Mouse (Mus musculus) Patski (cell line): Measurements from ENCODE around the gene Parp8. TPM values are rescaled to one million over a fixed set of nuclear protein-coding genes. Genes with fewer than 3 reads are reported as not detected.
"Not testable (repeated sequence)": the region's sequence is repeated elsewhere in the genome, so short reads cannot be mapped to it uniquely, and the experiment has no call there.

Experiments used
- ATAC-seq: fragments of 100-300 bp; one replicate; pipeline ENCODE4 v1.8.0; 2021
- CTCF ChIA-PET: fragments of 350-600 bp; sonication (Branson Sonifier 250); formaldehyde crosslinking; loops from one replicate; lab custom pipeline; 2022; ENCODE audit warnings: inconsistent platforms; lab: Charles Lee
- POLR2A ChIA-PET: fragments of 350-600 bp; sonication (Branson Sonifier 250); formaldehyde crosslinking; loops from one replicate; lab custom pipeline; 2022; ENCODE audit warnings: antibody characterized with exemption, inconsistent platforms; lab: Charles Lee
- DNase-seq: peaks from one replicate; pipeline ENCODE4 v3.0.0-alpha.2; 2011; ENCODE audit warnings: low read depth, low spot score
- H3K27me3 ChIP-seq: fragments of 371-371 bp; one replicate; pipeline ENCODE4 v1.5.1; 2021
- CTCF ChIP-seq: fragments of 100-300 bp; IDR thresholded peaks from one replicate; pipeline ENCODE4 v1.5.1; 2021
- in situ Hi-C: fragments of 300-500 bp; cut with MboI; formaldehyde crosslinking; loops from 3 replicates; pipeline ENCODE4 v1.11.1; 2018; ENCODE audit warnings: low pct_unique_long_range_greater_than_20kb, mixed read lengths
- polyA plus RNA-seq: library from polyadenylated mRNA; unstranded; gene quantifications from one replicate; pipeline ENCODE4 v1.2.3, GENCODE M21; 2021

Parp8 gene
- polyA plus RNA-seq, 1 experiment from 2014 or later, result 42.8 TPM

DNA sequence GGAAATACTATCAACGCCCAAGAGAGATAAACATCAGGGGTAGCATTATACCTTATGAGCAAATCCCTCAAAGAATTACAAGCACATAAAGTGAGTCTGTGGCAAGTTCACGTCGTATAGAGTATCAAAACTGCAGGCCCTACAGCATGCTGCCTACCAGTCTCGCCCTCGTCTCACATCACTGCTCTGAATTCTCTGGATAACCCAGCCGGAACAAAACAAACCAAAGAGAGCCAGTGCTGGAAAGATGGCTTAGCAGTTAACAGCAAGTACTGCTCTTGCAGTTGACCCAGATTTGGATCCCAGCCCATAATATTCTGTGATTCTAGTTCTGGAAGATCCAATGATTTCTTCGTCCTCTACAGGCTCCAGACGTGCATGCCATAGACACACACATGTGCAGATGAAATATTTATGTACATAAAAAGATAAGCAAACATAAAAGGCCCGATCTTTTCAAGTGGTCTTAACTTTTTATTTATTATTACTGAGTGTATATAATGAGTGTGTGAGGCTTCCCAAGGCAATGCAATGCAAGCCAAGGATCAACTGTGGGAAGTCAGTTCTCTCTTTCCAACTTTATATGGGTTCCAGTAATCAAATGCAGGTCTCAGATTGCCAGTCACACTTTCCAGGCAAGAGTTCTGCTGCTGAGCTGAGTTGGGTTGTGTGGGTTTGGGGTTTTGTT is 77.6 kb downstream of the Parp8 start:
- TF ChIP-seq CTCF, result no peak
- in situ Hi-C loops, result loop anchor here (5.0 to 25.0 kb wide), 2 partner anchors 75 to 190 kb away; no protein-coding TSS in a partner anchor
- CTCF ChIA-PET, result no interaction called here
- POLR2A ChIA-PET, result no interaction called here
- no peaks in the 10 kb centered on the region for H3K27me3 ChIP-seq
- DNase-seq (no peak), ATAC-seq (peak; percentile 88)

DNA sequence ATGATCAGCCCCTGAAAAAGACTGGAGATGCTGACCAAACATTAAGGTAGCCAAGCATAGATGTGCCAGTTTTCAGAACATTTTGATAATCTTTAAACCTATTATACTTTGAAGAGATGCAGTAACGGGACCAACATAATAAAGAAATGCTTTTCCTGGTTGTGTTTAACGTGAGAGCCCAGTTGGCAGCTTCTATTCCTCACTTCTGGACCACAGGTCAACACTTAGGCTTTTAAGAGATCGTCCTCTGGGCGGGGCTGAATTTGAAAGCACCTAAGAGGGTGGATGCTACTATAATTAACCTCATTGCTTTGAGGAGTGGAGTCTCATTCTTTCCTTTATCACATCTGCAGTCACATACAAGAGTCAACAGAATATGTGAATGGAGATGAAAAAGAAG is 78.8 kb downstream of the Parp8 start:
- ATAC-seq (no peak), DNase-seq (no peak)
- in situ Hi-C loops, result loop anchor here (5.0 to 25.0 kb wide), 2 partner anchors 76 to 191 kb away; no protein-coding TSS in a partner anchor
- no peak for TF ChIP-seq CTCF
- H3K27me3 ChIP-seq, result no peaks in the 10 kb centered on the region
- POLR2A ChIA-PET, result no interaction called here
- CTCF ChIA-PET, result no interaction called here

DNA sequence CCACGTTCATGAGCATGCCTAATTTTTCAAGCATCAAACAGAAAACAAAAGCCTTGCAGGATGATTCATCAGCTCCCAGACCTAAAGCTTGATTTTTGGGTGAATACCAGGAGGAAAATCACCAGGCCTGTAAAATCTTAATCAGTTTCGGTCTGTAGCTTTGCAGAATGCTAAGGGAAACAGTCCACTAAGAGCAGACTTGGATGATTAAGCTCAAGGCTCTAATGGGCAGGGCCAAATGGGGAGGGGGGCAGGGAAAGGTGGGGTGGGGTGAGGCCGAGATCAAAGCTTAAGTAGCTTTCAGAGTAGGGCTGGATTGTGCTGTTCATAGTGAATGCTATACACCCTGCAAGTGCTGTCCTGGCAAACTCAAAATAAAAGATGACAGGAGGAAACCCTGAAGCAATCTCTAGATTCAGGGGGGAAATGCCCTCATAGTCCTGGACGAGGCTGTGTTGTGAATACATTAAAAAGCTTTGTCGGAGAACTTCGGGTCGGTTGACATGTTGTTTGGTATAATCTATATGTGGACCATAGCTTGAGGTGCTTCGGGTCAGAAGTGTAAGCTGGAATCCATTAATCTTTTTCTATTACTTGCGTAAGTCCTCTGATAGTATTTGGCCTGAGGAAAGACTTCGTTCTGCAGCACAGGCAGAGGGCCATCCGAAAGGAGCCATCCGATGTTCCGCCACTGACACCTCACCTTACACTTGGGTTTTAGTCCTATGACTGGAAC is 83.9 kb downstream of the Parp8 start:
- POLR2A ChIA-PET, result interaction anchor here (0.6 to 2.9 kb wide), 3 partner anchors 72 to 194 kb away, joined by 4 to 22 read pairs (median 4); partner anchors contain the start of gene Parp8
- no peaks in the 10 kb centered on the region for H3K27me3 ChIP-seq
- ATAC-seq, result peak; percentile 87
- peak; percentile 78 for DNase-seq
- CTCF ChIA-PET, result interaction anchor here (0.7 to 2.8 kb wide), 4 partner anchors 9 to 82 kb away, joined by 3 to 13 read pairs (median 8); no protein-coding TSS in a partner anchor
- no peak for TF ChIP-seq CTCF
- in situ Hi-C loops, result loop anchor here (25.0 kb wide), 1 partner anchor 196 kb away; no protein-coding TSS in a partner anchor

DNA sequence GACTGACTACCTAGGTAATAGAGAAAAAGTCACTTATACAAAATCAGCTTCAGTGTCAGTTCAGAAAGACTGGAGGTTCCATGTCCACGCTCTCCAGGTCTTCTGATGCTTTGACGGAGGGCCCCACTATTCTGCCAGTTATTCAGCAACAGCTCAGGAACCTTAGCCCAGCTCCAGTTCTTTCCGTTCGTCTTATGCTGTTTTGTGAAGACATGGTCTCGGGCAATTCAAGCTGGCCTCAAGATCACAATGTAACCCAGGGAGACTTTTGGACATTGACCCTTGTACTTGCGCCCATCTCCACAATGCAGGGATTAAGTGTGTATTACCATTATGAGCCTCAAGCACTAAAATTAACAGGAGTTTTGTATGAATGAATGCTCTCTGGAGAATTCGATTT is 84.6 kb downstream of the Parp8 start:
- CTCF ChIA-PET, result interaction anchor here (0.7 to 2.8 kb wide), 4 partner anchors 10 to 82 kb away, joined by 3 to 13 read pairs (median 8); no protein-coding TSS in a partner anchor
- no peaks in the 10 kb centered on the region for H3K27me3 ChIP-seq
- in situ Hi-C loops, result loop anchor here (25.0 kb wide), 1 partner anchor 197 kb away; no protein-coding TSS in a partner anchor
- no peak for DNase-seq
- POLR2A ChIA-PET, result interaction anchor here (0.6 to 2.9 kb wide), 4 partner anchors 9 to 195 kb away, joined by 3 to 22 read pairs (median 4); partner anchors contain the start of gene Parp8
- TF ChIP-seq CTCF, result no peak
- ATAC-seq, result no peak

DNA sequence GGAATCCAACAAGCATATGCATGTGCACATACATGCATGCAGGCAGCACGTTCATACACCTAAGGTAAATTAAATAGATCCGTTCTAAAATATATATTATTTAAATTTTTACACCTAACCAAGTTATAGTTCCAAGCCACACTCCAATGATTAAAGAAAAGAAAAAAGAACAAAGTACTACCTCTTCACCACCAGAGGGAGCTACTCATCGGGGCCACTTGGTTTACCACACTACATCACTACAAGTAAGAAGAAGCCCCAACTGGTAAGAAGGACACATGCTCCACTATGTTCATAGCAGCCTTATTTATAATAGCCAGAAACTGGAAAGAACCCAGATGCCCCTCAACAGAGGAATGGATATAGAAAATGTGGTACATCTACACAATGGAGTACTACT is 88.3 kb downstream of the Parp8 start:
- ATAC-seq, DNase-seq, H3K27me3 ChIP-seq, POLR2A ChIA-PET: not testable (repeated sequence)
- TF ChIP-seq CTCF, result peak; percentile 22
- CTCF ChIA-PET, result interaction anchor here (1.0 to 2.0 kb wide), 5 partner anchors 14 to 129 kb away, joined by 3 to 4 read pairs (median 3); no protein-coding TSS in a partner anchor
- in situ Hi-C loops, result loop anchor here (25.0 kb wide), 1 partner anchor 200 kb away; no protein-coding TSS in a partner anchor

DNA sequence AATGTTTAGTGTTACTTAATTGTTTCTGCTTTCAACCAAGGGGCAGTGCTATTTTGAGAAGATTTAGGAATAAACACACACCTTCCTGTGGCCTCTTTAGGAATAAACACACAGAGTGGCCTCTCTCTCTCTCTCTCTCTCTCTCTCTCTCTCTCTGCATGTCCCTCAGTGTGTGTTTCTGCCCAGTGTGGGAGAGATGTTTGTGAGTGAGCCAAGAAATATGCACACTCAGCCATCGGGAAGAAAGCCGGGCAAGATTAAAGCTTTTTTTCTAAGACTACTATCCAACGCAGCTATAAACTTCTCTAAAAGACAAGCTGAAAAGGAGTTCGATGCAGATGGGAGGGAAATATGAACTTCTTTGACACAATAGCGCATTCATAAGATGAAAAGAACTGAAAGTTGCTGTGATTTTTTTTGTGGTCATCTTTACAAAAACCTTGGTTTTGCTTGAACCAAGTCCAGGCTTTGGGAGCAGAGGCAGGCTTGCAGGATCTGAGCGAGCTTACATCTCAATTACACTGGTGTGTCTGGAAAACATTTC is 107.9 kb downstream of the Parp8 start:
- no peaks in the 10 kb centered on the region for H3K27me3 ChIP-seq
- ATAC-seq (no peak), DNase-seq (no peak)
- no peak for TF ChIP-seq CTCF
- ChIA-PET POLR2A (no interaction called here), CTCF (interaction anchor here (1.2 kb wide), 1 partner anchor 9 kb away, joined by 4 read pairs; no protein-coding TSS in a partner anchor)
- in situ Hi-C loops, result loop anchor here (25.0 kb wide), 1 partner anchor 370 kb away; no protein-coding TSS in a partner anchor

DNA sequence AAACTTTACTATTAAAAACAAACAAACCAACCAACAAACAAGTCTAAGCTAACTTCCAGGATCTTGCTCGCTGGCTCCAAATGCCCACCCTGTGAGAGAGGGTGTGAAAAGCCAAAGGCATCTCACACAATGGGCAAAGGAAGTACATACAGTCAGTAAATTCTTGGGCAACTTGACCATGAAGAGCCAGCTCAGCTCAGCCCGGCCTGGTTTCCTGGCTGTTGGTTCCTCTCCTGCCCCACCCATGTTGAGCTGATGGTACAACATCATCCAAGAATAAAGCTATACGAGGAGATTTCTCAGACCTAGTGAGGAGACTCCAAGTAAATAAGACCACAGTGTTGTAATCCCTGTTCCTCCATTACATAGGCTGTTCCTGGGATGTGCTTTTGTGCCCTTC is 117.1 kb downstream of the Parp8 start:
- POLR2A ChIA-PET, result no interaction called here
- no peak for ATAC-seq
- in situ Hi-C loops, result loop anchor here (25.0 kb wide), 1 partner anchor 379 kb away; no protein-coding TSS in a partner anchor

DNA sequence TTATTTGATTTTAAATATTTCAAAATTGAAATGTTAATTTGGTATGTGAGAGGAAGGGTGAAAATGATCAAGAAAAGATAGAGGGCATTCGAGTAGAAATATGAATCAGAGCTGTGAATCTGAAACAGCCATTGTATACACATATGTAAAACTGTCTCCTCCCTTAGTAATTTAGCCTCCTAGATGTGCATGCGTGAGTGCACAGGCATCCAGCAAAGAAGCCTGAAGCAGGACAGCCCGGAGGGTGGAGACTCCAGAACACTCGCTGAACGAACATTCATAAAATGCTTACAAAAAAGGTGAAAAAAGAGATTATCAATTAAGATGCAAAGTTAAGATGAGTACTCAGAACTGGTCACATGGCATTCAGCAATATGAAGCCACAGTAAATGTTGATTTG is 121.9 kb downstream of the Parp8 start:
- POLR2A ChIA-PET, result no interaction called here
- ATAC-seq (no peak), DNase-seq (no peak)
- TF ChIP-seq CTCF, result no peak
- CTCF ChIA-PET, result no interaction called here
- no peaks in the 10 kb centered on the region for H3K27me3 ChIP-seq
- in situ Hi-C loops, result loop anchor here (25.0 kb wide), 1 partner anchor 384 kb away; no protein-coding TSS in a partner anchor

More for the DNA sequence above, 117.1 kb downstream of the Parp8 start:
- CTCF ChIA-PET, result interaction anchor here (0.7 to 2.0 kb wide), 5 partner anchors 9 to 152 kb away, joined by 3 to 9 read pairs (median 3); no protein-coding TSS in a partner anchor
- H3K27me3 ChIP-seq, result no peaks in the 10 kb centered on the region
- no peak for TF ChIP-seq CTCF
- DNase-seq, result no peak

DNA sequence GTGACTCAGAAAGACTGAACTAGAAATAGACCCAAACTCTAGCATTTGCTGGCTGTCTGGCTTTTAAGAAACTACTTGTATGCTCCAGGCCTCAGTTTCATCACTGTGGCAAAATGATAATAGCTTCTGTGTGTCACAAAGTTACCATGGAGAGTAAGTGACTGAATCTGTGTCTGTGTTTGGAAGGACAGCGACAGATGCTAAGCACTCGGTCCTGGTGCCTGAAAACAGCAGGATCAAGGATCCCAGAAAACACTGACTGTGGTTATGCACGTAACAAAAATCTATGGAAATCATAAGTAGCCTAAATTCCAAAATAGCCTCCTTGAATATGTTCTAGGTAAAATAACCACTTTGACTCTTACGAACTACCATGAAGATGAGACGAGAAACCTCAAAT is 126.9 kb downstream of the Parp8 start:
- ChIA-PET CTCF (interaction anchor here (1.2 to 1.7 kb wide), 2 partner anchors 11 to 14 kb away, joined by 3 to 4 read pairs; no protein-coding TSS in a partner anchor), POLR2A (no interaction called here)
- in situ Hi-C loops, result no loop called here
- ATAC-seq, result no peak
- no peak for TF ChIP-seq CTCF
- H3K27me3 ChIP-seq, result no peaks in the 10 kb centered on the region
- no peak for DNase-seq

DNA sequence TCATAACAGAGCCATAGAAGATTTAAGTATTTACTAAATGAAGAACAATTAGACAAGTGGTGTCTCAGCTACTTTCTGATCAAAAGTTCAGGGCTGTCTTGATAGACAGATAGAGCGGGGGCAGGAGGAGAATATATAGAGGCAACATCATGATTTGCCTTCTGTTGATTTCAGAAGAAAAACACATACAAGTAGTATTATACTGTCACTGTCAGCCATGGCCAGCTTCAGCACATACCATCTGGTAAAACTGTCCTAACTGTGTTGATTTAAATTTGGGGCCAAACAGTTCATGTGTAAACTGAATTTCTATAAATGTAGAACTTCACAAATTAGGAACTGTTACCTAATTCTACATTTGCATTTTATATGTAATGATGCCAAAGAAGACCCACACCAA is 127.6 kb downstream of the Parp8 start:
- ATAC-seq (no peak), DNase-seq (no peak)
- CTCF ChIA-PET, result interaction anchor here (1.1 kb wide), 1 partner anchor 21 kb away, joined by 4 read pairs; no protein-coding TSS in a partner anchor
- in situ Hi-C loops, result no loop called here
- TF ChIP-seq CTCF, result no peak
- H3K27me3 ChIP-seq, result no peaks in the 10 kb centered on the region
- POLR2A ChIA-PET, result no interaction called here
